Mouse (Mus musculus): ENCODE measurements around the gene Slbp.
A peak's percentile ranks its signal among the peaks of the same experiment; 100 is the strongest.

The Slbp gene

GRCm38 (mm10) chr5:33630061-33630460 lies 22.3 kb downstream of the Slbp start:
- peak; percentile 36 to 62 for DNase-seq (ENCODE audit: low spot score in 2 of 2)

GRCm38 (mm10) chr5:33629301-33629987 lies 22.9 kb downstream of the Slbp start, which contains the start of the genes Fam53a and Gm9903:
Gene Fam53a, minus strand, starts transcription at chr5:33629635.
Gene Gm9903, plus strand, starts transcription at chr5:33629925.
- peak; percentile 100 for DNase-seq (ENCODE audit: low spot score in 2 of 2)

- DNase-seq (ENCODE audit: low spot score in 2 of 2), result peak; percentile 53 to 60
These were observed 23.5 kb downstream of the Slbp start for GRCm38 (mm10) chr5:33628820-33629300.

GRCm38 (mm10) chr5:33627968-33628367 lies 24.4 kb downstream of the Slbp start:
- DNase-seq (ENCODE audit: low spot score in 2 of 2), result no peak

GRCm38 (mm10) chr5:33623766-33624165 lies 28.6 kb downstream of the Slbp start:
- no peak for DNase-seq (ENCODE audit: low spot score in 2 of 2)

- no peak for DNase-seq (ENCODE audit: low spot score in 2 of 2)
These were observed 29.7 kb downstream of the Slbp start for GRCm38 (mm10) chr5:33622671-33623070.

GRCm38 (mm10) chr5:33614391-33614790 lies 38.0 kb downstream of the Slbp start:
- no peak for DNase-seq (ENCODE audit: low spot score in 2 of 2)

GRCm38 (mm10) chr5:33611795-33612194 lies 40.6 kb downstream of the Slbp start:
- no peak for DNase-seq (ENCODE audit: low spot score in 2 of 2)

GRCm38 (mm10) chr5:33609226-33609625 lies 43.1 kb downstream of the Slbp start:
- no peak for DNase-seq (ENCODE audit: low spot score in 2 of 2)

GRCm38 (mm10) chr5:33607434-33607833 lies 44.9 kb downstream of the Slbp start:
- DNase-seq (ENCODE audit: low spot score in 2 of 2), result no peak

GRCm38 (mm10) chr5:33606631-33607030 lies 45.7 kb downstream of the Slbp start:
- DNase-seq (ENCODE audit: low spot score in 2 of 2), result no peak

GRCm38 (mm10) chr5:33605314-33605713 lies 47.1 kb downstream of the Slbp start:
- no peak for DNase-seq (ENCODE audit: low spot score in 2 of 2)

GRCm38 (mm10) chr5:33593620-33594019 lies 58.8 kb downstream of the Slbp start:
- no peak for DNase-seq (ENCODE audit: low spot score in 2 of 2)

GRCm38 (mm10) chr5:33589221-33589888 lies 63.0 kb downstream of the Slbp start:
- DNase-seq (ENCODE audit: low spot score in 2 of 2), result peak; percentile 43 to 62

- no peak for DNase-seq (ENCODE audit: low spot score in 2 of 2)
These were observed 64.3 kb downstream of the Slbp start for GRCm38 (mm10) chr5:33588066-33588465.

GRCm38 (mm10) chr5:33587498-33588058 lies 64.8 kb downstream of the Slbp start:
- no peak for DNase-seq (ENCODE audit: low spot score in 2 of 2)

Data from urinary bladder, postnatal 36 days (tissue).